Mouse (Mus musculus) gastrocnemius, postnatal 10 days (tissue): ENCODE measurements around the gene Pcbp2. TPM values are rescaled to one million over a fixed set of nuclear protein-coding genes. Genes with fewer than 3 reads are reported as not detected.
A peak's percentile ranks its signal among the peaks of the same experiment; 100 is the strongest.

ENCODE experiments used
- DNase-seq: peaks from one replicate; pipeline ENCODE4 v3.0.0; 2021; ENCODE audit warnings: mixed read lengths
- long read RNA-seq, 2 experiments: library from polyadenylated mRNA; stranded (forward); transcript quantifications; one replicate each; pipeline ENCODE4 v2.0.0; 2021
- total RNA-seq, 2 experiments: library from RNA; stranded (reverse); gene quantifications; 2 replicates each; pipeline ENCODE4 v1.2.3; 2021

Pcbp2 gene
- 100 to 1,000 TPM; 476 to 508 TPM for total RNA-seq
- long read RNA-seq, experiment 1, partial matches to known transcripts: 21 of 74 reads
- long read RNA-seq, experiment 1, other reads (novel, unspliced or antisense): 49 of 74 reads
- long read RNA-seq, experiment 2, partial matches to known transcripts: 15 of 50 reads
- long read RNA-seq, experiment 2, other reads (novel, unspliced or antisense): 33 of 50 reads

DNA sequence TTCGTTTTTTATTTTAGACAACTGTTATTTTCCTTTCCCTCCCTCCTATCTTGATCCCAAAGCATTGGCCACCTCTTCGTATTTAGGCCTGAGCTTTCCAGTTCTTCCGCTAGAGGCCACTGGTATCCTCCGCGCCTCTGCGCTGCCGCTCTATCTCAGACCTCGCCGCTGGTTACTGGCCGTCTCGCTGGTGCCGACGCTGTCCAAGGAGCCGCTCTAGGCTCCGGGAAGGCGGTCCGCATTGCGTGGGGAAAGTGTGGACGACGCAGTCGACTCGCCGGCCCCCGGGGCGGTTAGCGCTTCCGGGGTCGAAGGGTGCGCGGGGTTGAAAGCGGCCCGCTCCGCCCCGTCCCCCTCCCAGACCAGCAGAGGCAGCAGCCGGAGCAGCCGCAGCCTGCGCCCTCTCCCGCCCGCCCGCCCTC is at the start of gene Pcbp2:
Gene Pcbp2 (plus strand): TSS at position 357 of the 422 bp plus-strand sequence.
- DNase-seq: peak; percentile 93

- DNase-seq: no peak
These were observed 49.4 kb upstream of the Pcbp2 start for GRCm38 (mm10) chr15:102420986-102421385.

GRCm38 (mm10) chr15:102421437-102421836 is 48.9 kb upstream of the Pcbp2 start:
- DNase-seq: no peak

- DNase-seq: no peak
These were observed 46.6 kb upstream of the Pcbp2 start for GRCm38 (mm10) chr15:102423602-102424240.

DNA sequence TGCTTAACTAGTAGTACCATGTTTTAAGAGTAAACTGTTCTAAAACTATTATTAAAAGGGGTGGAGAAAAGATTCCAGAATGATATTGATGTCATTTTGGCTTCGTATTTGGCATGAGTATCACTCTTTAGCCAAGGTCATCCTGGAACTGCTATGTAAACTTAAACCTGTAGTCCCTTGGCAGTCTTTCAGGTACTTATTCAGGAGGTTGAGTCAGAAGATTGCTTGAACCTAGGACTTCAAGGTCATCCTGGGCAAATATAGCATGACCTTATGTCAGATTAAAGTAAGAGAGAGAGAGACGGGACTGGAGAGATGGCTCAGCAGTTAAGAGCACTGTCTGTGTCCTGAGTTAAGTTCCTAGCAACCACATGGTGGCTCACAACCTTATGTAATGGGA is 45.7 kb upstream of the Pcbp2 start:
- no peak for DNase-seq

DNA sequence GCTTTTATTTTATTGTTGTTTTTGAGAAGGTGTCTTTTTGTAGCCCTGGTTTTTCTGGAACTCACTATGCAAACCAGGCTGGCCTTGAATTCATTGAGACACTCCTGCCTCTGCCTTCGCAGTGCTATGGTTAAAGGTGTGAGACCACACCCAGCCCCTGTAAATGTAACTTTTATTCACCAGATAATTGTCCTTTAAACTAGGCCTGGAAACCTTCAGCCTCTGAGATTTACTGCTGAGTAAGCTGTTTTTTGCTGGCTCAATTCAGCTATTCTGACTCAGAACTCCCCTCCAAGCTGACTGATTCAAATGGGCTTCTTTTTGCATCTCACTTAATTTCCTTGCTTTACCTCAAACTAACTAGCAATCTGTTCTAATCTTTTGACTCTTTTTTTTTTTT is 43.4 kb upstream of the Pcbp2 start:
- no peak for DNase-seq

- DNase-seq: no peak
These were observed 38.3 kb upstream of the Pcbp2 start for GRCm38 (mm10) chr15:102432046-102432445.

GRCm38 (mm10) chr15:102433173-102433572 is 37.2 kb upstream of the Pcbp2 start:
- DNase-seq: no peak

DNA sequence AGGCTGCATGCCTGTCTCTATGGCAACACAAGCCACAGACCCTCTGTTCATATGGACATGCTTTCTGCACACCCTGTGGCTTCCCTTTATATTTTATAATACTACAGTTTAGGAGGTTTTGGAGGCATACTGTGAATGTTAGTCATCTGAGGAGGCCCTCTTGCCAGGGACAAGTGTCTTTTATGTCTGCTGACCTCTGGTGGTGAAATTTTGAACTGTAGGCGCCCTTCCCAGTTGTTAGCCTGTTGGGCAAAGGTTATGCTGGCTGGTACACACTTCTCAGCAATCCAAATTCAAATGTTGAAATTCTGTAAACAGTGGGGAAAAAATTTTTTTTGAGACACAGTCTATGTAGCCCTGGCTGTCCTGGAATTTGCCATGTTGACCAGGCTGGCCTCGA is 27.8 kb upstream of the Pcbp2 start:
- DNase-seq: peak; percentile 84

- DNase-seq: no peak
These were observed 25.2 kb upstream of the Pcbp2 start, which contains the start of gene Amhr2 for GRCm38 (mm10) chr15:102445146-102445545. Gene Amhr2 (plus strand): TSS chr15:102445367.

- no peak for DNase-seq
These were observed 23.9 kb upstream of the Pcbp2 start for GRCm38 (mm10) chr15:102446448-102446847.

DNA sequence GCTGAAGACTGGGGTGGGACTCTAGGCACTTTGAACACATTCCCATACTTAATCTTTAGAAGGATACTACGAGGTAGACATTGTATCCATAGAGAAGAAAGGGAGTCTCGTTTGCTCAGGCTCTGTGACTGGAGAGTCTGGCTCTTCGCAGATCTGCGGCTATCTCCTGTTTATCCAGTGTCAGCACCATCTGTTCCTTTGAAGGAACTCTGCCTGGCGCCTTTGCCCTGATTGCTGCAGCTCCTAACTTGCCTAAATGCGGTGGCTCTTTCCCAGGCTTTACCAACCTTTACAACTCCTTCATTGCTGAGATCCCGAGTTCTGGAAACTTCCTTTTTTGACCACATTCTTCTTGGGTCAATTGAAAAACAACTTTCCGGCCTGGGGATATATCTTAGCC is 21.0 kb upstream of the Pcbp2 start:
- no peak for DNase-seq

DNA sequence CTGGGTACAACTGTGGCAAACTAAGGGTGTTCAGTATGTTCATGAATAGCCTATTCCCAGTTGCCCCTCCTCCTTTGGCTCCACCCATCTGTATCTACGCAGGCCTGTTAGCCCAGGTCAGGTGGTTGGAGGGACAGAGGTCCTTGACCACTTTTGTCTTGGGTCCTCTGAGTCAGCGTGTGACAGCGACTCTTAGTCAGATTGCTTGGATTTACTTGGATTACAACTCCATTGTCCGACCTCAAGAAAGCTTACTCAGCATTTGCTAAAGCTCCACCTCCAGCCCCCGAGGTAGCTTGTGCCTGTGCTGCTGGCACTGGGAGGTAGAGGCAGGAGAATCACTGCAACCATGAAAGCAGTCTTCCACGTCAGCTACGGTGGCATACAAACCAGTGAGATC is 19.4 kb upstream of the Pcbp2 start:
- DNase-seq: no peak

GRCm38 (mm10) chr15:102451666-102452430 is 18.5 kb upstream of the Pcbp2 start:
- DNase-seq: peak; percentile 27

DNA sequence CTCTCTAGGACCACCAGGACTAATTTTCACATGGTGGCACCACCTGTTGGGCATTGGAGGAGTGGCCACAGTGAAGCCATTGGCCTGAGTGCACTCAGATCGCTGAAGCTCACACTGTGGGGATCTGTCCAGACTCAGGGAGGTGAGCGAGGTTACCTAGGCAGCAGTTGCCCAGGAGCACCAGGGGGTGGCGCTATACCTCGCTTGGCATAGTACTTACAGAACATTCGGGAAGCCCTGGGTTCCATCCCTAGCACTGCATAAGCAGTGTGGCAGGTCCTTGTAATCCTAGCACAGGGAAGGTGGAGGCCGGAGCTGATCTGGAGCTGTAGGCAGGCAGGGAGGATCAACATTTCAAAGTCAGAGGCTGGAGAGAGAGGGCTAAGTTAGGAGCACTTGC is 14.3 kb upstream of the Pcbp2 start:
- DNase-seq: no peak

GRCm38 (mm10) chr15:102458050-102458736 is 12.1 kb upstream of the Pcbp2 start:
- no peak for DNase-seq

- peak; percentile 71 for DNase-seq
These were observed 11.4 kb upstream of the Pcbp2 start, which contains the start of gene Prr13 for GRCm38 (mm10) chr15:102458904-102459317. Gene Prr13 (plus strand): TSS chr15:102459028.

DNA sequence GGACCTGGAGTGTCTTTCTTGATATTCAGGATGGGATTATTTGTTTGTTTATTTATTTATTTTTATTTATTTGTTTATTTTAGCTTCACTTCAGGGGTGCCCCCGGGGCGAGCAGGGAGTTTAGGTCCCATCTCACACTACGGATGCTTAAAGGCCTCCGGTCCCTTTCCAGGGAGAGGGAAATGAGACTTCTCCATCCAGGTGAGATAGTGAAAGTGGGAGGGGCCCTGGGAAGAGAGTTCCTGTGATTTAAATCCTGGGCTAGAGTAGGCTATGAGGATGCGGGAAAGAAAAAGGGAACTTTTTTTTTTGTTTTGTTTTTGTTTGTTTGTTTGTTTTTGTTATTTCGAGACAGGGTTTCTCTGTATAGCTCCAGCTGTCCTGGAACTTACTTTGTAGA is 11.0 kb upstream of the Pcbp2 start:
- no peak for DNase-seq

DNA sequence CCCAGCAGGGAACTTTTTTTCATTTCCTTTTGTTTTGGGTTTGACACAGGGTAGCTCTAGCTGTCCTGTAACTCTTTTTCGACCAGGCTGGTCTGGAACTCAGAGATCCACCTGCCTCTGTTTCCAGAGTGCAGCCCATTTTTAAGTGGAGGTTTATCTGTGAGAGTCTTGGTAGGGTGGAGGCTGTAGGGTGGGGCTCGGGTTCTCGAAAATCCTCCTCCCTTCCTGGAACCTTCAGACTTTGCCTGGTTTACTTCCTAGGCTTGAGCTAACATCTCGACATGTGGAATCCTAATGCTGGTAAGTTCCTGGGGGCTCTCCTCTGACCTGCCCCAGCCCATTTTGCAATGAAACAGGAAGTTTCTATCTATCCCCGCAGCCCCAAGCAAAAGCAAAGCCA is 10.5 kb upstream of the Pcbp2 start:
- no peak for DNase-seq

DNA sequence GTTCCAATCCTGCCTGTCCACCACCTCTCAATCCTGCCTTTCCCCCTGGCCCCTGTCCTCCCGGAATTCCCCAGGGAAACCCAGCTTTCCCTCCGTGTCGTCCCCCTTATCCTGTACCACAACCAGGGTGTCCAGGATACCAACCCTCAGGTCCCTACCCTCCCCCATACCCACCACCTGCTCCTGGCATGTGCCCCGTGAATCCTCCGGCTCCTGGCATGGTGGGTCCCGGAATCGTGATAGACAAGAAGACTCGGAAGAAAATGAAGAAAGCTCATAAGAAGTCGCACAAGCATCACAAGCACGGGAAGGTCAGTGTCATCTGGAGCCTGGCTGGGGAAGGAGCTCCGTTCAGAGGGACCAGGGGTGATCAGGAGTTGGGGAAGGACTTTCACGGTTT is 9.9 kb upstream of the Pcbp2 start:
- DNase-seq: no peak

- no peak for DNase-seq
These were observed 9.4 kb upstream of the Pcbp2 start for GRCm38 (mm10) chr15:102460971-102461370.

GRCm38 (mm10) chr15:102461430-102462075 is 8.8 kb upstream of the Pcbp2 start:
- no peak for DNase-seq
